Mouse (Mus musculus) cerebellum, adult 2 months (tissue): Measurements from ENCODE around the gene Tor1b. TPM values are rescaled to one million over a fixed set of nuclear protein-coding genes. Genes with fewer than 3 reads are reported as not detected.

Experiments used
- DNase-seq, 2 experiments: peaks; one replicate each; pipeline ENCODE4 v3.0.0; 2021
- H3K27ac ChIP-seq: fragments of 200-500 bp; 2 replicates; pipeline ENCODE4 v1.5.1; 2012; ENCODE audit warnings: low read length, control low read depth, inconsistent platforms; ENCODE audit not compliant: insufficient read depth
- H3K27me3 ChIP-seq: fragments of 200-500 bp; 2 replicates; pipeline ENCODE4 v1.6.1; 2012; ENCODE audit warnings: inconsistent platforms, mild to moderate bottlenecking, low read length, moderate library complexity; ENCODE audit not compliant: control insufficient read depth, insufficient read depth
- H3K4me1 ChIP-seq: fragments of 200-500 bp; 2 replicates; pipeline ENCODE4 v1.6.1; 2011; ENCODE audit warnings: low read length; ENCODE audit not compliant: control insufficient read depth, insufficient read depth
- H3K4me3 ChIP-seq: fragments of 200-500 bp; replicated peaks from 2 replicates; pipeline ENCODE3; 2011; ENCODE audit warnings: mild to moderate bottlenecking, low read depth, low read length, control low read depth; ENCODE audit not compliant: insufficient read depth
- CTCF ChIP-seq: fragments of 200-500 bp; IDR thresholded peaks from 2 replicates; pipeline ENCODE4 v1.5.1; 2011; ENCODE audit warnings: low read depth, mild to moderate bottlenecking, control low read depth, low read length, moderate library complexity, borderline replicate concordance; ENCODE audit not compliant: insufficient read depth
- POLR2A ChIP-seq: fragments of 200-500 bp; IDR thresholded peaks from 2 replicates; pipeline ENCODE4 v1.6.1; 2011; ENCODE audit warnings: low read length, control low read depth, borderline replicate concordance; ENCODE audit not compliant: insufficient read depth
- WGBS: fragments of 180-500 bp; shearing (Covaris S2); methylation state at CpG from one replicate; pipeline ENCODE4 v1.1.7; 2018; 5-methylcytosine and 5-hydroxymethylcytosine counted together
- polyA plus RNA-seq: library from polyadenylated mRNA; depleted of rRNA; stranded (reverse); fragments of >200 nt; gene quantifications from 2 replicates; pipeline ENCODE4 v1.2.3, GENCODE M21; 2012; rRNA removed

Gene Tor1b
- polyA plus RNA-seq, 1 experiment = 38.0 TPM

DNA sequence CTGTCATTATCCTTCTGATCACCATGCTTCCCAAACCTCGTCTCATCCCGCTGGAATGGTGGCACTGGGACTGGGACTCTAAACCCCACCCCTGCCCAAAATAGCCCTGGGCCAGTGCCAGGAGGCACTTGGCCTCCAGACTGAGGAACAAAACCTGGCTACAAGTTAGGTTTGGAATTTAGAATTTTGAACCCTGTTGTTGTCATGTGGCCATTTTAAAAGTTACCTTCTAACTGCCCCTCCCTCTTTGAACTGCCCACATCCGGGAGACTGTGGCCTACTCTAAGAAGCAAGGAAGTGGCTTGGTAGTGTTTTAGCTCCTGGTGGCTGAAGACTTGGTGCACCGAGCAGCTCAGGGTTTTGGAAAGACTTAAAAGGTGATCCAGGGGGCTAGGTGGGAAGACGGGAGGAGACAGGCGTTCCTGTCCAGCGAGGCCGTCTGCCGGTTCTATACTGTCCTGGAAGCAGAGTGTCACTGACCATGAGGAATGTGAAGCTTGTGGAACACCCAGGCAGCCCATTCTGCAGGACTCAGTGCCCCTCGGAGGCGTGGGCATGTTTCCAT, 42.8 kb downstream of the Tor1b start:
- no peak overlapping the region for H3K27ac ChIP-seq
- H3K4me1 ChIP-seq = peaks cover 18% of the 10 kb centered on the region
- peak; percentile 55 to 58 for DNase-seq
- no peaks in the 10 kb centered on the region for H3K27me3 ChIP-seq
- TF ChIP-seq POLR2A = no peak
- no peak for TF ChIP-seq CTCF
- 46% methylated on average over 11 of the region's 11 CpGs for WGBS
- no peak overlapping the region for H3K4me3 ChIP-seq

DNA sequence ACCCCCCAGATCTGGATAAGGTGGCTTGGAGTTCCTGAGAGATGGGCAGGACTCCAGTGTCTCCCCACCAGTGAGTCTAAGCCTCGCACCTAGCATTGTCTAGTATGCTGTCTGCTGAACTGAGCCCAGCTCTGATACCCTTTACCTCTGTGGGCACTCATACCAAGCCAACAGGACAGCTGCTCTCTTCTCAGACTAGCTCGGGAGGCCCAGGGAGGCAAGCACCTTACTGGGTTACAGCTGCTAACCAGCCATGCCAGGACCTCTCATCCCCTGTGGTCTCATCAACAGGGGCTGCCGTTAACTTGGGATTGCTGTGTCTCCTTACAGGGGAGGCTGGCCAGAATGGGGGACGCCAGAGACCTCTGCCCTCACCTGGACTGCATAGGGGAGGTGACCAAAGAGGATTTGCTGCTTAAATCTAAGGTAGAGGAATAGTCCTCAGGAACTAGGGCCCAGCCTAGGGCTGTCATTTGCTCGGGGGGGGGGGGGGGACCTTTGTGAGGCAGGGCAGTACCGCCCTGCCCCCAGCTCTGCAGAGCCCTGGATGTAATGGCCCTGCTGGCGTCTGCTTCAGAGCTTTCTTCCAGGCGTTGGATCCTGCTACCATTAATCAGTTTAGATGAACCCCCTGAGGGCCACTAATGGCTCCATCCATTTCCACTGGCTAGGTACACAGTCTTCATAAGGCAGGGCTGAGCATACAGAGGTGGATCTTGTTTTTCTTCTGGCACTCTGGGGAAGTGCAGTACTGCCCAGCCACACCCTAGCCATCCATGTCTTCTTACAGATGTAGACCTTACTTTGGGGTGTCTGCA, 45.9 kb downstream of the Tor1b start:
- WGBS = 56% methylated on average over 8 of the region's 8 CpGs
- no peak for TF ChIP-seq POLR2A
- no peak for TF ChIP-seq CTCF
- no peaks in the 10 kb centered on the region for H3K27me3 ChIP-seq
- H3K4me3 ChIP-seq = no peak overlapping the region
- no peak overlapping the region for H3K27ac ChIP-seq
- DNase-seq = no peak
- peaks cover 26% of the 10 kb centered on the region for H3K4me1 ChIP-seq

DNA sequence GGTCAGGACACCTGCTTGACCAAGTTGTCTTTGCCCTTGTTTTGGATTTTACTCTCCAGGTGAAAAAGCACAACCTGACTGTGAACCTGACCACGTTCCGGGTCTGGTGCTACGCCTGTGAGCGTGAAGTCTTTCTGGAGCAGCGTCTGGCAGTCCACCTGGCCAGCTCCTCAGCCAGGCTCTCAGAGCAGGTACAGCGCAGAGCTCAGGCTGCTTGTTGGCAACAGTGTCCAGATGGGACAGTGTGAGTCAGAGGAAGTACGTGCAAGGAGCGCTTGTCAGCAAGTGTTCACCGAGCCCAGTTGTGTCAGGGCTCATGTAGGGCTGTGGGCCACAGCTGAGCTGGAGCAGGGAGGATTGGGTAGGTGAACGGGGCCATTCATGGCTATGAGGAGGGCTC, 50.1 kb downstream of the Tor1b start:
- WGBS = 68% methylated on average over 10 of the region's 10 CpGs
- no peaks in the 10 kb centered on the region for H3K27me3 ChIP-seq
- peak; percentile 63 to 77 for DNase-seq
- peaks cover 8% of the 10 kb centered on the region for H3K4me1 ChIP-seq
- no peak overlapping the region for H3K4me3 ChIP-seq
- H3K27ac ChIP-seq = no peak overlapping the region
- TF ChIP-seq CTCF = no peak
- no peak for TF ChIP-seq POLR2A

DNA sequence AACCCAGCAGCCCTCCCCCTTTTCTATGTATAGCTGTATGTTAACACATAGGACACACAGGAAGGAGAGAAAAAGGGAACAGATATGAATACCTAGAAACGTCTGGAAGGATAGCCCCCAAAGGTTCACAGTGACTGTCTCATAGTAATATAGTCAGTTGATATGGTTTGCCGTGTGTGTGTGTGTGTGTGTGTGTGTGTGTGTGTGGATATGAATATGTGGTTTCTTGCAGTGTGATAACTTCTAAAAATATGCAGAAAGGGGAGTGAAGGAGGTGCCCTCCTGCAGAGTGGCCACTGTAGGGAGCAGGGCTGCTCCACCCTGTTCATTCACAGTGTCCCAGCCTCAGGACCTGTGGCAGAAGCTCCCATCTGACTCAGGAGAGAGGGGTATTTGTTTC, 52.7 kb downstream of the Tor1b start:
- no peaks in the 10 kb centered on the region for H3K27me3 ChIP-seq
- peaks cover 8% of the 10 kb centered on the region; the same call in 1 of the 2 replicates for H3K4me1 ChIP-seq
- 84% methylated on average over 2 of the region's 2 CpGs for WGBS
- H3K27ac ChIP-seq = no peak overlapping the region
- no peak overlapping the region for H3K4me3 ChIP-seq
- TF ChIP-seq POLR2A (no peak), CTCF (no peak)
- DNase-seq = no peak

DNA sequence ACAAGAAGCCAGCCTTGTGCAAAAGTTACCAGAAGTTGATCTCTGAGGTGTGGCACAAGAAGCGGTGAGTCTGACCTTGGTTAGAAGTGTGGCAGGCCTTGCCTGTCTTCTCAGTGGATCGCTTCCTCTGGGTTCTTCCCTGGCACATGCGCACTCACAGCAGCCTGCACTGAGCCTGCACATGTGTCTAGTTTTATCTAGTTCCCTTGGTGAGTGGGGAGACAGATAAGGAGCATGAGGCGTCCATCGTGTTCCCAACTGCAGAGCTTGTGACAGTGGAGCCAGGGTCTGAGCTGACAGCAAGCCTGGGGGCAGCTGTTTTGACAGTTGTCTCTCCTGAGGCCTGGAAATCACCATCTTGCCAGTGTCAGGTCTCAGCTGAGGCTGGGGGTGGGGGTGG, 53.7 kb downstream of the Tor1b start:
- no peak overlapping the region for H3K4me3 ChIP-seq
- peaks cover 8% of the 10 kb centered on the region; the same call in 1 of the 2 replicates for H3K4me1 ChIP-seq
- no peak for DNase-seq
- no peaks in the 10 kb centered on the region for H3K27me3 ChIP-seq
- 85% methylated on average over 5 of the region's 5 CpGs for WGBS
- TF ChIP-seq POLR2A = no peak
- TF ChIP-seq CTCF = no peak
- no peak overlapping the region for H3K27ac ChIP-seq

DNA sequence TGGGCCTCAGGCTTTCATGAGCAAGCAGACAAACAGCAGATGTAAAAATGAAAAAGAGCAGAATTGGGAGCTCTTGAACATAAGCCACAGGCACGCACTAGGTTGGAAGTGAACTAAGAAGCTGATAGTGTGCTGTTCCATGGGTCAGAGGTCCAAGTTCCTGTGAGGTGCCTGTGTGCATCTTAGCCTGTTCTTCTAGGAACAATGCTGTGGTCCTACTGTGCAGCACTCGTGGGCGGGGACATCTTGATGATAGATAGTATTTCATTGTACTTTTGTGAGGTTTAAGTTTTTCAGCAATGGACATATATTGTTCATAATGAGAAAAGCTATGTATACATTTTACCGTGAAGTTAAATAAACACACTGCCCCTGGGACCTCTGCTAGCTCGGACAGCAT, 54.4 kb downstream of the Tor1b start:
- 92% methylated on average over 5 of the region's 5 CpGs for WGBS
- no peak overlapping the region for H3K4me3 ChIP-seq
- H3K27ac ChIP-seq = no peak overlapping the region
- TF ChIP-seq POLR2A (no peak), CTCF (no peak)
- no peaks in the 10 kb centered on the region for H3K27me3 ChIP-seq
- DNase-seq = no peak
- peaks cover 8% of the 10 kb centered on the region; the same call in 1 of the 2 replicates for H3K4me1 ChIP-seq

Other genes starting within 250 kb of the Tor1b start
- 3.8 and 4.7 TPM in 2 replicates for gene 1700001O22Rik, start 149.3 kb upstream of the Tor1b start, polyA plus RNA-seq
- gene Ntmt1, start 145.1 kb upstream of the Tor1b start, polyA plus RNA-seq = 37.1 and 37.8 TPM in 2 replicates
- gene Asb6, start 122.6 kb upstream of the Tor1b start, polyA plus RNA-seq = 46.6 and 52.6 TPM in 2 replicates
- 1.7 and 2.1 TPM in 2 replicates for gene Prrx2, start 118.0 kb upstream of the Tor1b start, polyA plus RNA-seq
- 3.7 and 4.3 TPM in 2 replicates for gene Ptges, start 23.1 kb upstream of the Tor1b start, polyA plus RNA-seq
- gene Tor1a, start 15.0 kb downstream of the Tor1b start, polyA plus RNA-seq = 50.5 and 56.3 TPM in 2 replicates
- 118 and 123 TPM in 2 replicates for gene BC005624, start 29.2 kb downstream of the Tor1b start, polyA plus RNA-seq
- gene Usp20, start 29.3 kb downstream of the Tor1b start, polyA plus RNA-seq = 59.2 and 68.6 TPM in 2 replicates
- 310 and 320 TPM in 2 replicates for gene Fnbp1, start 189.0 kb downstream of the Tor1b start, polyA plus RNA-seq
- 30.0 and 33.9 TPM in 2 replicates for gene Gpr107, start 199.4 kb downstream of the Tor1b start, polyA plus RNA-seq